Mouse (Mus musculus) forebrain, embryonic 13.5 days (tissue): Measurements from ENCODE around the gene Cmklr1. TPM values are rescaled to one million over a fixed set of nuclear protein-coding genes. Genes with fewer than 3 reads are reported as not detected.

Experiments used
- ATAC-seq: fragments of 200-750 bp; cut with Nextera tagmentation; 2 replicates; pipeline ENCODE4 v1.8.0; 2017
- H3K27ac ChIP-seq: fragments of 300-500 bp; sonication (generic); 2 replicates; pipeline ENCODE4 v1.5.1; 2015; ENCODE audit warnings: inconsistent platforms, mild to moderate bottlenecking, moderate library complexity
- H3K27me3 ChIP-seq: fragments of 300-500 bp; sonication (generic); 2 replicates; pipeline ENCODE4 v1.6.1; 2015; ENCODE audit warnings: mild to moderate bottlenecking, inconsistent platforms
- H3K36me3 ChIP-seq: fragments of 300-500 bp; sonication (generic); 2 replicates; pipeline ENCODE4 v1.6.1; 2015; ENCODE audit warnings: mild to moderate bottlenecking, inconsistent platforms; ENCODE audit not compliant: poor library complexity, severe bottlenecking
- H3K4me1 ChIP-seq: fragments of 300-500 bp; sonication (generic); 2 replicates; pipeline ENCODE4 v1.6.1; 2015; ENCODE audit warnings: inconsistent platforms
- H3K4me2 ChIP-seq: fragments of 300-500 bp; sonication (generic); 2 replicates; pipeline ENCODE4 v1.6.1; 2015; ENCODE audit warnings: inconsistent platforms, mild to moderate bottlenecking, moderate library complexity
- H3K4me3 ChIP-seq: fragments of 300-500 bp; sonication (generic); 2 replicates; pipeline ENCODE4 v1.5.1; 2015; ENCODE audit warnings: mild to moderate bottlenecking, inconsistent platforms
- H3K9ac ChIP-seq: fragments of 300-500 bp; sonication (generic); 2 replicates; pipeline ENCODE4 v1.6.1; 2015; ENCODE audit warnings: mild to moderate bottlenecking, inconsistent platforms
- H3K9me3 ChIP-seq: fragments of 300-500 bp; sonication (generic); replicated peaks from 2 replicates; pipeline ENCODE4 v1.6.1; 2016; ENCODE audit warnings: inconsistent platforms
- WGBS: fragments of 180-500 bp; shearing (Covaris S2); methylation state at CpG from one replicate; pipeline ENCODE4 v1.1.7; 2015; 5-methylcytosine and 5-hydroxymethylcytosine counted together
- polyA plus RNA-seq: library from polyadenylated mRNA; unstranded; fragments of >200 nt; fragmentation: Nextera tagmentation; extraction: Ambion mirVana; gene quantifications from 2 replicates; pipeline ENCODE4 v1.2.1, GENCODE M21; 2015

The Cmklr1 gene
- polyA plus RNA-seq, 1 experiment from 2014 or later = 1.3 TPM

GRCm38 (mm10) chr5:113633037-113633714 is 17.1 kb downstream of the Cmklr1 start:
- Histone ChIP-seq H3K36me3 (no peaks in the 10 kb centered on the region), H3K9ac (no peak overlapping the region), H3K4me2 (no peak overlapping the region), H3K27ac (no peak overlapping the region), H3K9me3 (no peaks in the 10 kb centered on the region), H3K27me3 (no peaks in the 10 kb centered on the region), H3K4me3 (no peak overlapping the region), H3K4me1 (no peaks in the 10 kb centered on the region)
- ATAC-seq = no peak
- WGBS = 68% methylated on average over 9 of the region's 9 CpGs

DNA sequence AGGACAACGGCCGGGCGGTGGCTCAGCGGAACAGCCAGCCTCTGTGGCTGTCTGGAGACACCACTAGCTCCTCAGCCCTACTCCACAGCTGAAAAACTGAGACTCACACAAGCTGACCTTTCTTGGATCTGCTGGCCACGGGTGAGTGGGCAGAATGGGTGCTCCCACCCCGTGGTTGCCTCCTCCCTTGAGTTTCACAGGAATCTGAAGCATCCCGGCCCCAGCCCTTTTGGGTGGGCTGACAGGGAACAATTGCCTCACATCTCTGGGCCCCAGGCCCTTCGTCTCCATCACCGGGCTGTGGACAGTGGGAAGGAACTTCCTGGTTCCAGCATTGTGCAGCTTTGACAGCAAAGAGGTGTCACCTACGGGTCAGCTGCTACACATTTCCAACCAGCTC is 20.1 kb downstream of the Cmklr1 start:
- H3K27ac ChIP-seq = no peak overlapping the region
- WGBS = 75% methylated on average over 10 of the region's 10 CpGs
- no peak for ATAC-seq
- H3K4me1 ChIP-seq = no peaks in the 10 kb centered on the region
- H3K4me2 ChIP-seq = no peak overlapping the region
- H3K9ac ChIP-seq = no peak overlapping the region
- no peak overlapping the region for H3K4me3 ChIP-seq
- no peaks in the 10 kb centered on the region for H3K27me3 ChIP-seq
- H3K36me3 ChIP-seq = no peaks in the 10 kb centered on the region
- H3K9me3 ChIP-seq = no peaks in the 10 kb centered on the region

DNA sequence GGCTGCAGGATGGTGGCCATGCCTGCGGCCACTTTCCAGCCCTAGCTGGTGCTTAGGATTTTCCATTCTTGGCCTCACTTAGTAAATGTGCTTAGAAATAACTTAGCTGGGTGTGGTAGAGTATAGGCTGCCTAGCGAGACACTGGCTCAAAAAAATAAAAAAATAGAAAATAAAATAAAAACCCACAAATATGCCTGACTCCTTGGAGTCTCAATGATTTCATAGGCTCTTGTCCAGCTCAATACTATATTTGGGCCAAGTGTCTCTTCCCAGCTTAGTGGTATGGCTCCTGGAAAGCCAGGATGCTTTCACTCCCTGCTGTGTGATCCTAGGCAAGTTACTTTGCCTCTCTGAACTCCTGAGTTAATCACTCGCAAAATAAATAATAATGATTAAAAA is 21.0 kb downstream of the Cmklr1 start:
- no peak for ATAC-seq
- Histone ChIP-seq H3K9ac (no peak overlapping the region), H3K27ac (no peak overlapping the region), H3K4me2 (no peak overlapping the region), H3K4me3 (no peak overlapping the region), H3K9me3 (no peaks in the 10 kb centered on the region), H3K36me3 (no peaks in the 10 kb centered on the region), H3K4me1 (no peaks in the 10 kb centered on the region), H3K27me3 (no peaks in the 10 kb centered on the region)
- 83% methylated on average over 3 of the region's 3 CpGs for WGBS

- no peak overlapping the region for H3K9ac ChIP-seq
- peaks cover 5% of the 10 kb centered on the region for H3K4me1 ChIP-seq
- WGBS = 65% methylated on average over 11 of the region's 11 CpGs
- no peaks in the 10 kb centered on the region for H3K27me3 ChIP-seq
- no peak overlapping the region for H3K27ac ChIP-seq
- H3K4me2 ChIP-seq = no peak overlapping the region
- H3K4me3 ChIP-seq = no peak overlapping the region
- H3K9me3 ChIP-seq = no peaks in the 10 kb centered on the region
- no peaks in the 10 kb centered on the region for H3K36me3 ChIP-seq
- no peak for ATAC-seq
These were observed 22.3 kb downstream of the Cmklr1 start for GRCm38 (mm10) chr5:113627820-113628437.

DNA sequence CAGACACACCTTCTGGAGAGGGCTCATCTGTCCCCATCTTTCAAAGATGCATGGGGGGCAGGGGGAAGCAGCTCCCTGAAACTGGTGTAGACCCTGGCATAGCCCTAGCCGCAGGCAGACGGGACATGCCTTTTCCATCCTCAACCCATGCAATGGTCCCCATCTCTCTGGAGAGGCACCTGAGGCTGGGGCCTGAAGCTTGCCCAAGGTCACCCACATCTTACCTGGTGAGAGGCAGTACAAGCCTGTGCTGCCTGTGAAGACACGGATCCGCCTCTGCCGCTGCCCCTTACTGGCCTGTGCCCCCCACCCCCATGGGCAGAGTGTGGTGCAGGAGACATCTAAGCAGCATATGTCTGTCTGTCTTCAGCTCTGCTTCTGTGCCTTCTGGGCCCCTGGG is 23.2 kb downstream of the Cmklr1 start:
- 90% methylated on average over 5 of the region's 5 CpGs for WGBS
- ATAC-seq = no peak
- Histone ChIP-seq H3K36me3 (no peaks in the 10 kb centered on the region), H3K9ac (no peak overlapping the region), H3K9me3 (no peaks in the 10 kb centered on the region), H3K27ac (no peak overlapping the region), H3K27me3 (no peaks in the 10 kb centered on the region), H3K4me3 (no peak overlapping the region), H3K4me1 (peaks cover 5% of the 10 kb centered on the region), H3K4me2 (no peak overlapping the region)

GRCm38 (mm10) chr5:113626352-113626751 is 23.9 kb downstream of the Cmklr1 start:
- H3K36me3 ChIP-seq = no peaks in the 10 kb centered on the region
- H3K27ac ChIP-seq = no peak overlapping the region
- H3K4me1 ChIP-seq = peaks cover 5% of the 10 kb centered on the region
- H3K9me3 ChIP-seq = no peaks in the 10 kb centered on the region
- no peak overlapping the region for H3K4me2 ChIP-seq
- no peak overlapping the region for H3K4me3 ChIP-seq
- no peaks in the 10 kb centered on the region for H3K27me3 ChIP-seq
- ATAC-seq = no peak
- H3K9ac ChIP-seq = no peak overlapping the region
- WGBS = 82% methylated on average over 8 of the region's 8 CpGs

GRCm38 (mm10) chr5:113625068-113625467 is 25.2 kb downstream of the Cmklr1 start:
- Histone ChIP-seq H3K4me3 (no peak overlapping the region), H3K4me1 (peaks cover 5% of the 10 kb centered on the region), H3K9ac (no peak overlapping the region), H3K36me3 (no peaks in the 10 kb centered on the region), H3K27ac (no peak overlapping the region), H3K4me2 (no peak overlapping the region), H3K9me3 (no peaks in the 10 kb centered on the region), H3K27me3 (no peaks in the 10 kb centered on the region)
- 81% methylated on average over 4 of the region's 4 CpGs for WGBS
- no peak for ATAC-seq

GRCm38 (mm10) chr5:113623052-113623451 is 27.2 kb downstream of the Cmklr1 start:
- ATAC-seq = no peak
- 10% methylated on average over 1 of the region's 2 CpGs for WGBS
- Histone ChIP-seq H3K36me3 (no peaks in the 10 kb centered on the region), H3K4me3 (no peak overlapping the region), H3K27ac (no peak overlapping the region), H3K9me3 (no peaks in the 10 kb centered on the region), H3K27me3 (no peaks in the 10 kb centered on the region), H3K9ac (no peak overlapping the region), H3K4me1 (peaks cover 5% of the 10 kb centered on the region), H3K4me2 (no peak overlapping the region)

DNA sequence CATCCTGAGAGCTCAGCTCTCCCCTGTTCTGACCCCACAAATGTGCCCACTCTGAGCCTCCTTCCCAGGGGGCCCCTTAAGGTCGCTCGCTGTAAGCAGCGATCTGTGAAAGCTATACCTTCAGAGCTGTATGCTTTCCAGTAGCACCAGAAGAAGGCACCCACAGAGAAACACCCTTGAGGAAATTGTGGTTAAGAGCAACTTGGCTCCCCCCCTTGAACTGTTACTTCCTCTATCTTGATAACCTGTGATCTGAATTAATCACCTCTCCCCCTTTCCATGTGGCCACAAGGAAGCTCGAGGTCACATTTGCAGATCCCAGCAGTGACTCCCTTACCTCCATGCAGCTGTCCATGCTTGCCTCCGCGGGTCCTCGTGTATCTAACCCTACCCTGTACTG is 29.2 kb downstream of the Cmklr1 start:
- Histone ChIP-seq H3K4me2 (no peak overlapping the region), H3K9ac (no peak overlapping the region), H3K4me1 (peaks cover 5% of the 10 kb centered on the region), H3K27ac (no peak overlapping the region), H3K4me3 (no peak overlapping the region), H3K27me3 (0 out of 2 replicates have a peak, but pooled peaks cover 3% of the 10 kb centered on the region), H3K36me3 (no peaks in the 10 kb centered on the region), H3K9me3 (no peaks in the 10 kb centered on the region)
- ATAC-seq = no peak
- 86% methylated on average over 7 of the region's 7 CpGs for WGBS

- WGBS = 74% methylated on average over 16 of the region's 16 CpGs
- 0 out of 2 replicates have a peak, but pooled peaks cover 3% of the 10 kb centered on the region for H3K27me3 ChIP-seq
- no peak overlapping the region for H3K4me3 ChIP-seq
- H3K36me3 ChIP-seq = no peaks in the 10 kb centered on the region
- no peak overlapping the region for H3K9ac ChIP-seq
- H3K4me2 ChIP-seq = no peak overlapping the region
- no peak for ATAC-seq
- H3K9me3 ChIP-seq = no peaks in the 10 kb centered on the region
- no peak overlapping the region for H3K27ac ChIP-seq
- peaks cover 5% of the 10 kb centered on the region for H3K4me1 ChIP-seq
These were observed 30.0 kb downstream of the Cmklr1 start for GRCm38 (mm10) chr5:113620130-113620716.

GRCm38 (mm10) chr5:113619151-113619550 is 31.1 kb downstream of the Cmklr1 start:
- no peak for ATAC-seq
- Histone ChIP-seq H3K4me3 (no peak overlapping the region), H3K4me2 (no peak overlapping the region), H3K4me1 (peaks cover 5% of the 10 kb centered on the region), H3K27ac (no peak overlapping the region), H3K9me3 (no peaks in the 10 kb centered on the region), H3K36me3 (no peaks in the 10 kb centered on the region), H3K9ac (no peak overlapping the region), H3K27me3 (0 out of 2 replicates have a peak, but pooled peaks cover 3% of the 10 kb centered on the region)
- WGBS = 92% methylated on average over 1 of the region's 1 CpGs

- Histone ChIP-seq H3K27me3 (0 out of 2 replicates have a peak, but pooled peaks cover 3% of the 10 kb centered on the region), H3K9ac (no peak overlapping the region), H3K9me3 (no peaks in the 10 kb centered on the region), H3K4me3 (no peak overlapping the region), H3K4me2 (no peak overlapping the region), H3K4me1 (peaks cover 5% of the 10 kb centered on the region), H3K36me3 (no peaks in the 10 kb centered on the region), H3K27ac (no peak overlapping the region)
- ATAC-seq = no peak
- 83% methylated on average over 4 of the region's 4 CpGs for WGBS
These were observed 31.5 kb downstream of the Cmklr1 start for GRCm38 (mm10) chr5:113618716-113619115.
